Mouse (Mus musculus): ENCODE data around the gene Tlr3.
A peak's percentile ranks its signal among the peaks of the same experiment; 100 is the strongest.

Gene Tlr3

GRCm38 (mm10) chr8:45410882-45411281 lies at the start of gene Tlr3:
Gene Tlr3 (minus strand): TSS chr8:45411080.
- DNase-seq (ENCODE audit: inconsistent ontology term) = peak; percentile 16

GRCm38 (mm10) chr8:45457874-45458273 lies 47.0 kb upstream of the Tlr3 start:
- no peak for DNase-seq (ENCODE audit: inconsistent ontology term)

GRCm38 (mm10) chr8:45454426-45454825 lies 43.5 kb upstream of the Tlr3 start:
- DNase-seq (ENCODE audit: inconsistent ontology term) = peak; percentile 78

- DNase-seq (ENCODE audit: inconsistent ontology term) = no peak
These were observed 41.2 kb upstream of the Tlr3 start for GRCm38 (mm10) chr8:45452115-45452514.

GRCm38 (mm10) chr8:45448842-45449241 lies 38.0 kb upstream of the Tlr3 start:
- DNase-seq (ENCODE audit: inconsistent ontology term) = peak; percentile 78

GRCm38 (mm10) chr8:45448257-45448656 lies 37.4 kb upstream of the Tlr3 start:
- DNase-seq (ENCODE audit: inconsistent ontology term) = peak; percentile 82

GRCm38 (mm10) chr8:45438899-45439535 lies 28.1 kb upstream of the Tlr3 start:
- DNase-seq (ENCODE audit: inconsistent ontology term) = peak; percentile 86

- peak; percentile 75 for DNase-seq (ENCODE audit: inconsistent ontology term)
These were observed 9.3 kb upstream of the Tlr3 start for GRCm38 (mm10) chr8:45420151-45420550.

GRCm38 (mm10) chr8:45414965-45415364 lies 4.1 kb upstream of the Tlr3 start:
- DNase-seq (ENCODE audit: inconsistent ontology term) = no peak

GRCm38 (mm10) chr8:45410146-45410880 lies 567 bp downstream of the Tlr3 start:
- DNase-seq (ENCODE audit: inconsistent ontology term) = peak; percentile 86

GRCm38 (mm10) chr8:45409702-45410101 lies 1.2 kb downstream of the Tlr3 start:
- DNase-seq (ENCODE audit: inconsistent ontology term) = no peak

- DNase-seq (ENCODE audit: inconsistent ontology term) = no peak
These were observed 27.6 kb downstream of the Tlr3 start for GRCm38 (mm10) chr8:45383250-45383649.

- DNase-seq (ENCODE audit: inconsistent ontology term) = peak; percentile 52
These were observed 28.9 kb downstream of the Tlr3 start, which contains the start of gene Fam149a for GRCm38 (mm10) chr8:45381963-45382347. Gene Fam149a (minus strand): TSS chr8:45382291.

- peak; percentile 16 for DNase-seq (ENCODE audit: inconsistent ontology term)
These were observed 29.6 kb downstream of the Tlr3 start for GRCm38 (mm10) chr8:45381075-45381962.

- no peak for DNase-seq (ENCODE audit: inconsistent ontology term)
These were observed 30.3 kb downstream of the Tlr3 start for GRCm38 (mm10) chr8:45380598-45380997.

GRCm38 (mm10) chr8:45374071-45374470 lies 36.8 kb downstream of the Tlr3 start:
- no peak for DNase-seq (ENCODE audit: inconsistent ontology term)

GRCm38 (mm10) chr8:45367154-45367553 lies 43.7 kb downstream of the Tlr3 start:
- DNase-seq (ENCODE audit: inconsistent ontology term) = no peak

GRCm38 (mm10) chr8:45363220-45363619 lies 47.7 kb downstream of the Tlr3 start:
- no peak for DNase-seq (ENCODE audit: inconsistent ontology term)

- DNase-seq (ENCODE audit: inconsistent ontology term) = peak; percentile 61
These were observed 48.6 kb downstream of the Tlr3 start for GRCm38 (mm10) chr8:45362323-45362722.

- DNase-seq (ENCODE audit: inconsistent ontology term) = peak; percentile 9
These were observed 51.7 kb downstream of the Tlr3 start for GRCm38 (mm10) chr8:45359091-45359605.

GRCm38 (mm10) chr8:45358132-45358918 lies 52.6 kb downstream of the Tlr3 start:
- peak; percentile 74 for DNase-seq (ENCODE audit: inconsistent ontology term)

Data from Muller cell, postnatal 12 days (primary cell).